Mouse (Mus musculus) lung, postnatal 36 days (tissue): Measurements from ENCODE around the gene P2rx6.

ENCODE experiments used
- DNase-seq: peaks from one replicate; pipeline ENCODE4 v3.0.0; 2022; ENCODE audit warnings: mixed read lengths

Gene P2rx6

GRCm38 (mm10) chr16:17561751-17562208 lies at the start of gene P2rx6:
TSS of gene P2rx6 (plus strand) at chr16:17561885.
- peak; percentile 56 for DNase-seq

- no peak for DNase-seq
Measured at GRCm38 (mm10) chr16:17518910-17519309, 42.8 kb upstream of the P2rx6 start.

- no peak for DNase-seq
Measured at GRCm38 (mm10) chr16:17524156-17524555, 37.5 kb upstream of the P2rx6 start.

- no peak for DNase-seq
Measured at GRCm38 (mm10) chr16:17525524-17525923, 36.2 kb upstream of the P2rx6 start.

GRCm38 (mm10) chr16:17526223-17526622 lies 35.5 kb upstream of the P2rx6 start:
- no peak for DNase-seq

GRCm38 (mm10) chr16:17527606-17528005 lies 34.1 kb upstream of the P2rx6 start:
- DNase-seq, result no peak

- no peak for DNase-seq
Measured at GRCm38 (mm10) chr16:17528276-17528675, 33.4 kb upstream of the P2rx6 start.

- DNase-seq, result peak; percentile 11
Measured at GRCm38 (mm10) chr16:17529981-17530586, 31.6 kb upstream of the P2rx6 start.

- peak; percentile 97 for DNase-seq
Measured at GRCm38 (mm10) chr16:17530640-17531288, 30.9 kb upstream of the P2rx6 start, which contains the start of gene Thap7. TSS of gene Thap7 (minus strand) at chr16:17531136.

GRCm38 (mm10) chr16:17532271-17532670 lies 29.4 kb upstream of the P2rx6 start:
- DNase-seq, result peak; percentile 36

GRCm38 (mm10) chr16:17532676-17533329 lies 28.9 kb upstream of the P2rx6 start:
- no peak for DNase-seq

- peak; percentile 46 for DNase-seq
Measured at GRCm38 (mm10) chr16:17536584-17536983, 25.1 kb upstream of the P2rx6 start.

- DNase-seq, result no peak
Measured at GRCm38 (mm10) chr16:17542632-17543031, 19.1 kb upstream of the P2rx6 start.

- no peak for DNase-seq
Measured at GRCm38 (mm10) chr16:17552837-17553236, 8.8 kb upstream of the P2rx6 start.

GRCm38 (mm10) chr16:17553910-17554685 lies 7.6 kb upstream of the P2rx6 start:
- DNase-seq, result peak; percentile 89

GRCm38 (mm10) chr16:17554702-17555101 lies 7.0 kb upstream of the P2rx6 start:
- DNase-seq, result peak; percentile 52

- DNase-seq, result no peak
Measured at GRCm38 (mm10) chr16:17556180-17556579, 5.5 kb upstream of the P2rx6 start.

GRCm38 (mm10) chr16:17556907-17557306 lies 4.8 kb upstream of the P2rx6 start:
- DNase-seq, result no peak

- peak; percentile 80 for DNase-seq
Measured at GRCm38 (mm10) chr16:17557947-17558480, 3.7 kb upstream of the P2rx6 start.

- peak; percentile 14 for DNase-seq
Measured at GRCm38 (mm10) chr16:17558811-17559210, 2.9 kb upstream of the P2rx6 start.

- DNase-seq, result no peak
Measured at GRCm38 (mm10) chr16:17559396-17560027, 2.2 kb upstream of the P2rx6 start.

- DNase-seq, result peak; percentile 89
Measured at GRCm38 (mm10) chr16:17561128-17561750, 446 bp upstream of the P2rx6 start, which contains the start of gene Lrrc74b. TSS of gene Lrrc74b (minus strand) at chr16:17561247.
